Mouse (Mus musculus) stomach, postnatal 0 days (tissue): Measurements from ENCODE around the gene Scube3. TPM values are rescaled to one million over a fixed set of nuclear protein-coding genes. Genes with fewer than 3 reads are reported as not detected.

Experiments used
- ATAC-seq: fragments of 200-750 bp; cut with Nextera tagmentation; 2 replicates; pipeline ENCODE4 v1.8.0; 2017; ENCODE audit not compliant: low FRiP score, low TSS enrichment
- DNase-seq: peaks from one replicate; pipeline ENCODE4 v3.0.0-alpha.2; 2016; ENCODE audit warnings: low spot score
- H3K27ac ChIP-seq: fragments of 300-500 bp; sonication (generic); replicated peaks from 2 replicates; pipeline ENCODE4 v1.5.1; 2014; ENCODE audit warnings: mild to moderate bottlenecking, control low read depth
- H3K27me3 ChIP-seq: fragments of 300-500 bp; sonication (generic); 2 replicates; pipeline ENCODE4 v1.6.1; 2014; ENCODE audit warnings: low read length; ENCODE audit not compliant: control insufficient read depth, insufficient read depth
- H3K36me3 ChIP-seq: fragments of 300-500 bp; sonication (generic); 2 replicates; pipeline ENCODE4 v1.6.1; 2014; ENCODE audit warnings: low read length, mixed read lengths; ENCODE audit not compliant: control insufficient read depth, insufficient read depth
- H3K4me1 ChIP-seq: fragments of 300-500 bp; sonication (generic); replicated peaks from 2 replicates; pipeline ENCODE4 v1.6.1; 2014; ENCODE audit warnings: antibody characterized with exemption; ENCODE audit not compliant: control insufficient read depth, insufficient read depth
- H3K4me2 ChIP-seq: fragments of 300-500 bp; sonication (generic); replicated peaks from 2 replicates; pipeline ENCODE4 v1.6.1; 2014; ENCODE audit warnings: low read depth, mild to moderate bottlenecking, control low read depth, moderate library complexity
- H3K4me3 ChIP-seq: fragments of 300-500 bp; sonication (generic); 2 replicates; pipeline ENCODE4 v1.5.1; 2014; ENCODE audit warnings: low read depth, low read length, control low read depth
- H3K9ac ChIP-seq: fragments of 300-500 bp; sonication (generic); 2 replicates; pipeline ENCODE4 v1.6.1; 2014; ENCODE audit warnings: mild to moderate bottlenecking, low read length, control low read depth, mixed read lengths
- H3K9me3 ChIP-seq: fragments of 300-500 bp; sonication (generic); 2 replicates; pipeline ENCODE4 v1.6.1; 2016; ENCODE audit warnings: low read length; ENCODE audit not compliant: control insufficient read depth
- CTCF ChIP-seq: IDR thresholded peaks from 2 replicates; pipeline ENCODE4 v1.5.1; 2016; ENCODE audit warnings: antibody characterized with exemption, low read depth, mild to moderate bottlenecking, moderate library complexity
- EP300 ChIP-seq: optimal IDR thresholded peaks from 2 replicates; pipeline ENCODE3; 2016; ENCODE audit warnings: antibody characterized with exemption
- WGBS: fragments of 180-500 bp; shearing (Covaris S2); extraction: QIAGEN DNeasy Blood & Tissue Kit; methylation state at CpG from one replicate; pipeline ENCODE4 v1.1.7; 2014; 5-methylcytosine and 5-hydroxymethylcytosine counted together
- polyA plus RNA-seq: library from polyadenylated mRNA; unstranded; fragments of >200 nt; fragmentation: Nextera tagmentation; extraction: Ambion mirVana; gene quantifications from 2 replicates; pipeline ENCODE4 v1.2.1, GENCODE M21; 2015

Scube3 gene
- polyA plus RNA-seq, 1 experiment from 2014 or later: 0.64 TPM

DNA sequence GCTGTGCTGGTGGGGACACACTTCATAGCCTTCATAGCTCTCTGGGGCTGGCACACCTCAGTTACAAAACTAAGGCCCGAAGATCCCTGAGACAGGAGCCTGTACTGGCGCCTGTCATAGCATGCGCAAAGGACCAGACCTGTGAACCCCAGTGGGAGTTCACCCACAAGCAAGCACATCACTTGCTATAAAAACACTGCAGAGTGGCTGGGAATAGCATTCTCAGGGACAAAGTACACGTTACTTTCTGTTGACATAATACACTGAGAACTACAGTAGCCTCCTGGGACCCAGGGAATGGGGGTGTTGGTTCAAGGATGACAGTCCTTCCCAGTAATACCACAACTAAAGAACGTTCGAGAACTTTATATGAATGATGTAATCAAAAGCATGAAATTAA is 11.2 kb downstream of the Scube3 start:
- Histone ChIP-seq H3K4me3 (no peak overlapping the region), H3K36me3 (no peaks in the 10 kb centered on the region), H3K9me3 (no peaks in the 10 kb centered on the region), H3K27ac (no peak overlapping the region), H3K4me2 (no peak overlapping the region), H3K4me1 (no peaks in the 10 kb centered on the region), H3K9ac (no peak overlapping the region), H3K27me3 (no peaks in the 10 kb centered on the region)
- DNase-seq (no peak), ATAC-seq (no peak)
- WGBS: 52% methylated on average over 6 of the region's 6 CpGs
- TF ChIP-seq CTCF (no peak), EP300 (no peak)

DNA sequence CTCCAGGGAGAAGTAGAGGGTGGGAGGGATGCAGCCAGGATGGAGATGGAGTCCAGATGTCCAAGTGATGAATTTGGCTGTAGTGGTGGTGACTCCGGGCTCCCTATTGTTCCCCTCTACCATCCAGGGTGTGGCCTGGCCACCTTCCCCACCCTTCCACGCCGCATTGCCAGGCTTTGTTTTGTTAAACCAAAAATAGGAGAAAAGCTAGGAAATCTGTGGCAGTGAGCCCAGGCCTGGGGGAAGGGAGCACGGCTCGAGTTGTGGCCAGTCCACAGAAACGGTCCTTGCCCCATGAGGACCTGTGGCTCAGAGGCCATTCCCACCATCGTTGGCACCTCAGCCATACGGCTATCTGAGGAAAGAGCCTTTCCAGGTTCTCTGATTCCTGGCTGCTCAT is 13.0 kb downstream of the Scube3 start:
- H3K4me1 ChIP-seq: no peaks in the 10 kb centered on the region
- no peak overlapping the region for H3K4me2 ChIP-seq
- no peaks in the 10 kb centered on the region for H3K36me3 ChIP-seq
- no peaks in the 10 kb centered on the region for H3K9me3 ChIP-seq
- no peak overlapping the region for H3K4me3 ChIP-seq
- no peak overlapping the region for H3K27ac ChIP-seq
- H3K9ac ChIP-seq: no peak overlapping the region
- 75% methylated on average over 8 of the region's 8 CpGs for WGBS
- DNase-seq (no peak), ATAC-seq (no peak)
- TF ChIP-seq EP300 (no peak), CTCF (no peak)
- H3K27me3 ChIP-seq: no peaks in the 10 kb centered on the region

DNA sequence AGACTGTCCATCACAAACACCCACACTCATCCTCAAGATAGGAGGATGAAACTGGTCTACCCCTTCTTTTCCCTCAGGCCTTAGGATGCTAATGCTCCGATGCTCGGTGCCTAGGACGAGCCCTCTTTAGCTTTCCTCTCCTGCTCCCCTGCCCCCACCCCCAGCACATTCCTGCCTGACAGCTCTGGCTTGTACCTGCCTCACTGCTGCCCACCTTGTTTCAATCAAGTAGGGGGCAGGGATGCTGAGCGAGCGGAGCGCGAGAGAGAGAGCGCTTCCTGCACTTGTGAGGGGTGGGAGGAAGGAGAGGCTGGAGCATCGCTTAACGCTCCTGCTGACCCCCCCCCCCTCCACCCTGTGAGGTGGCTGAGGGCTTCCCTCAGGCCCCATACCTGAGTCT is 18.4 kb downstream of the Scube3 start:
- no peak overlapping the region for H3K9ac ChIP-seq
- WGBS: 50% methylated on average over 9 of the region's 10 CpGs
- no peak overlapping the region for H3K4me2 ChIP-seq
- no peaks in the 10 kb centered on the region for H3K36me3 ChIP-seq
- H3K27me3 ChIP-seq: no peaks in the 10 kb centered on the region
- no peak overlapping the region for H3K27ac ChIP-seq
- H3K9me3 ChIP-seq: no peaks in the 10 kb centered on the region
- no peak for ATAC-seq
- DNase-seq: no peak
- H3K4me1 ChIP-seq: no peaks in the 10 kb centered on the region
- no peak for TF ChIP-seq EP300
- TF ChIP-seq CTCF: no peak
- no peak overlapping the region for H3K4me3 ChIP-seq

DNA sequence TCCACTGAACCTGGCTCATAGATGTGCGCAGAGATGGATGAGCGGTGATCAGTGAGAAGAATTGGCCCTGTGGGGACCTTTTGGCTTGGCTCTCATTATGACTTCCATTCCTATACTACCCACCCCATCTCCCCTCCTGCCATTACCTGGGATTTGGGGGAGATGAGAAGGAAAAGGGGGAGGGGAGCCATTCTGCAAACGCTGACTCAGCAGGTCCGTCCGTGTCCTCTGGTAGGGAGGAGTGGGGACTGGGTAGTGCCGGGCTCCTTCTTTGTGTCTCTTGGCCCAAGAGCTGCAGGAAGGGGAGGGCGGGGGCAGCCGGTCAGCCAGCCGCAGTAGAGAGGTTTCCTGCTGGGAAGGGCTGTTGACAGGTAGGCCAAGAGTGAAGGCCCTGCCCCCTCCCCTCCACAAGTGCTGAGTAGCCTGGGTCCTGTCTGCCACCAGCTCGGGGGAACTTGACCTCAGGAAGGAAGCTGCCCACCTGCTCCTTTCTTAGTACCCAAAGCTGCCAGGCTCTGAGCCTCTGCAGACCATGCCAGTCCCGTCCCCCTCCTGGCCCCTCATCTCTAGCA is 19.5 kb downstream of the Scube3 start:
- no peaks in the 10 kb centered on the region for H3K36me3 ChIP-seq
- TF ChIP-seq EP300 (no peak), CTCF (no peak)
- no peak overlapping the region for H3K4me2 ChIP-seq
- H3K27ac ChIP-seq: no peak overlapping the region
- 45% methylated on average over 11 of the region's 11 CpGs for whole genome bisulfite sequencing
- no peaks in the 10 kb centered on the region for H3K4me1 ChIP-seq
- no peaks in the 10 kb centered on the region for H3K9me3 ChIP-seq
- ATAC-seq: no peak
- no peak for DNase-seq
- no peak overlapping the region for H3K9ac ChIP-seq
- no peak overlapping the region for H3K4me3 ChIP-seq
- H3K27me3 ChIP-seq: no peaks in the 10 kb centered on the region

DNA sequence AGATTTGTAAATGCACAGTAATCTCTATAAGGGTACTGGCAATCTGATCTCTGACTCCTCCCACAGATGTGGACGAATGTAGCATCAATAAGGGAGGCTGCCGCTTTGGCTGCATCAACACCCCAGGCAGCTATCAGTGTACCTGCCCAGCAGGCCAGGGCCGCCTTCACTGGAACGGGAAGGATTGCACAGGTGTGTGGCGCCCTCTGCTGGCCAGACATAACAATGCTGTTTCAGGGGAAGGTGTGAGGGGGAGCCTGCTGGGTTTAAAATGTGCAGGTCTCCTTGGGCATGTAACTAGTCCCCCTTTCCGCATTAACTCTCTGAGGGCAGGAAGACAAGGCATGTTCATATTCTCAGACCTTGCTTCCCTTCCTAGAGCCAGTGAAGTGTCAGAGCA is 21.7 kb downstream of the Scube3 start:
- TF ChIP-seq CTCF (peak; percentile 96), EP300 (no peak)
- Histone ChIP-seq H3K4me2 (no peak overlapping the region), H3K4me1 (no peaks in the 10 kb centered on the region), H3K27ac (no peak overlapping the region), H3K9me3 (no peaks in the 10 kb centered on the region), H3K9ac (no peak overlapping the region), H3K36me3 (no peaks in the 10 kb centered on the region), H3K4me3 (no peak overlapping the region), H3K27me3 (no peaks in the 10 kb centered on the region)
- 13% methylated on average over 6 of the region's 6 CpGs for WGBS
- DNase-seq: peak; percentile 85
- ATAC-seq: peak; percentile 68; the same call in 1 of the 2 replicates

DNA sequence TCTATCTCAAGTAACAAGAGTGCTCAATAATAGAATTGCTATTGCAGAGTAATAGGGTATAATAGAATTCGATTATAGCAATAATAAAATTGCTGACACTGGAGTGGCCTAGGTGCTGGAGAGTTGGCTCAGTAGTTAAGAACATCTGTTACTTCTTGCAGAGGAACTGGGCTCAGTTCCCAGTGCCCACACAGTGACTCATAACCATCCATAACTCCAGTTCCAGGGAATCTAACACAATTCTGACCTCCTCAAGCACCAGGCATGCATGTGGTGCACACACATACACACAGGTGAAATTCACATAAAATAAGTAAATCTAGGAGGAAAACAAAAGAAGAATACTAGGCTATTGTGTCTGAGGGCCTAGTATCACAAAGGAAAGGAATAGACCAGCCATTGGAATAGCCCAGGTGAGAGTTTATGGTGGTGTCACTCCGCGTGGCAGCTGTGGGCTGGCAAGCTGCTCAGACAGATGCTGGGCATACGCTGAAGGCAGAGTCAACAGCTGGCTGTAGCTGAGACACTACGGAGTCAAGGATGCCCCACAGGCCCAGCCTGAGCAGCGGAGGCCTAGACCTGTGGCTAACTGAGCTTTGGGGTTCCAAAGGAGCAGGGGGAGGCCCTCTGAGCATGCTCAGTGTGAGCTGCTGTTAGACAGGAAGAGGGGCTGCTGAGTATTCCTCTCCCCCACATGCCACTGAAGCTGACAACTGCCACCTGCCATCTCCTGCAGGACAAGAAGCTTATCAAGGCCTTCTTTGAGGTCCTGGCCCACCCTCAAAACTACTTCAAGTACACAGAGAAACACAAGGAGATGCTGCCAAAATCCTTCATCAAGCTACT is 28.7 kb downstream of the Scube3 start:
- no peak for TF ChIP-seq EP300
- peaks cover 3% of the 10 kb centered on the region; the same call in 1 of the 2 replicates for H3K4me1 ChIP-seq
- H3K27ac ChIP-seq: no peak overlapping the region
- DNase-seq (no peak), ATAC-seq (no peak)
- no peaks in the 10 kb centered on the region for H3K9me3 ChIP-seq
- WGBS: 78% methylated on average over 6 of the region's 6 CpGs
- H3K9ac ChIP-seq: no peak overlapping the region
- H3K27me3 ChIP-seq: no peaks in the 10 kb centered on the region
- no peak overlapping the region for H3K4me2 ChIP-seq
- no peak overlapping the region for H3K4me3 ChIP-seq
- no peaks in the 10 kb centered on the region for H3K36me3 ChIP-seq
